In genomic region chr16:5195080-5195479, GRCm38 (mm10) we compare ENCODE assay signal across 8 mouse cellular contexts. TPM values are rescaled to one million over a fixed set of nuclear protein-coding genes. Genes with fewer than 3 reads are reported as not detected.
DNase-seq lines count a peak whose midpoint lies in the region; ATAC-seq and TF ChIP-seq lines count a peak whose summit lies in the region.

No protein-coding gene starts in this region.

- peak; percentile 74 to 80 (median 79) for TF ChIP-seq CTCF in MEL (IDR thresholded peaks at IDR 0.05 in 2 of 3, conservative IDR thresholded peaks at IDR 0.05 in 1 of 3; ENCODE audit: control insufficient read depth in 1 of 3, insufficient read depth in 1 of 3, low read depth in 2 of 3, low read length in 3 of 3, poor library complexity in 1 of 3, severe bottlenecking in 1 of 3)
- peak; percentile 73 for TF ChIP-seq CTCF in midbrain, postnatal 0 days (IDR thresholded peaks at IDR 0.05)

- no peak overlapping the region for H3K4me2 ChIP-seq in kidney, embryonic 14.5 days (replicated peaks; ENCODE audit: low read depth, low read length)
- H3K4me2 ChIP-seq in midbrain, postnatal 0 days (ENCODE audit: low read depth, low read length, poor library complexity, severe bottlenecking), result no peak overlapping the region

- TF ChIP-seq POLR2A in MEL (IDR thresholded peaks at IDR 0.05; ENCODE audit: control insufficient read depth in 1 of 2, insufficient read depth in 1 of 2, low read depth in 1 of 2, low read length in 2 of 2, poor library complexity in 1 of 2), result no peak

- no peaks in the 10 kb centered on the region for H3K79me2 ChIP-seq in MEL (ENCODE audit: control insufficient read depth, insufficient read depth, low read length, poor library complexity)

- peak; percentile 56 for TF ChIP-seq RAD21 in MEL (IDR thresholded peaks at IDR 0.05; ENCODE audit: low read depth, low read length)

- H3K4me3 ChIP-seq in kidney, embryonic 14.5 days (ENCODE audit: low read length), result no peak overlapping the region
- H3K4me3 ChIP-seq in MEL (ENCODE audit: control insufficient read depth in 1 of 2, insufficient read depth in 1 of 2, low read depth in 2 of 2, low read length in 2 of 2), result no peak overlapping the region
- H3K4me3 ChIP-seq in midbrain, postnatal 0 days (ENCODE audit: low read depth, low read length), result no peak overlapping the region

- H3K4me1 ChIP-seq in kidney, embryonic 14.5 days (ENCODE audit: control insufficient read depth, insufficient read depth, low read length), result no peaks in the 10 kb centered on the region
- no peaks in the 10 kb centered on the region for H3K4me1 ChIP-seq in MEL (ENCODE audit: control insufficient read depth in 1 of 2, insufficient read depth in 2 of 2, low read length in 2 of 2)
- H3K4me1 ChIP-seq in midbrain, postnatal 0 days (ENCODE audit: insufficient read depth, low read length), result no peaks in the 10 kb centered on the region

- no peaks in the 10 kb centered on the region for H3K27me3 ChIP-seq in kidney, embryonic 14.5 days (ENCODE audit: control insufficient read depth, insufficient read depth, low read length)
- H3K27me3 ChIP-seq in MEL (ENCODE audit: control insufficient read depth in 1 of 2, insufficient read depth in 2 of 2, low read length in 2 of 2), result no peaks in the 10 kb centered on the region
- H3K27me3 ChIP-seq in midbrain, postnatal 0 days (ENCODE audit: insufficient read depth, low read length), result no peaks in the 10 kb centered on the region

- H3K36me3 ChIP-seq in kidney, embryonic 14.5 days (ENCODE audit: control insufficient read depth, insufficient read depth, low read length), result peaks cover 7% of the 10 kb centered on the region; the same call in 1 of the 2 replicates
- H3K36me3 ChIP-seq in MEL (ENCODE audit: control insufficient read depth in 1 of 2, insufficient read depth in 2 of 2, low read length in 2 of 2), result no peaks in the 10 kb centered on the region
- peaks cover 15% of the 10 kb centered on the region for H3K36me3 ChIP-seq in midbrain, postnatal 0 days (ENCODE audit: insufficient read depth, low read length)

- WGBS in kidney, embryonic 14.5 days, result 33% methylated on average over 6 of the region's 6 CpGs
- 33% methylated on average over 6 of the region's 6 CpGs for WGBS in midbrain, postnatal 0 days

- DNase-seq in kidney, adult 18-20 months, result peak; percentile 54
- DNase-seq in MEL (ENCODE audit: low read depth, low spot score), result peak; percentile 80
- DNase-seq in c-Kit-negative CD71-positive TER-119-positive erythroid progenitor cells, embryonic 14.5 days (ENCODE audit: low read depth, low spot score), result peak; percentile 41
- peak; percentile 62 for DNase-seq in gastrocnemius, postnatal 10 days
- peak; percentile 28 to 62 for DNase-seq in layer of hippocampus, postnatal 25 days (ENCODE audit: extremely low spot score in 1 of 2, low spot score in 1 of 2)
- DNase-seq in midbrain, postnatal 0 days (ENCODE audit: low spot score), result peak; percentile 62
- peak; percentile 29 for DNase-seq in yolk sac, embryonic 10.5 days (ENCODE audit: low spot score)

- no peak overlapping the region for H3K27ac ChIP-seq in kidney, embryonic 14.5 days (ENCODE audit: low read depth, low read length)
- H3K27ac ChIP-seq in MEL (ENCODE audit: control insufficient read depth, low read depth, low read length), result no peak overlapping the region
- no peak overlapping the region for H3K27ac ChIP-seq in midbrain, postnatal 0 days (ENCODE audit: low read depth, low read length)

- no peak overlapping the region for H3K9ac ChIP-seq in kidney, embryonic 14.5 days (ENCODE audit: low read depth, low read length)
- H3K9ac ChIP-seq in MEL (ENCODE audit: control insufficient read depth, low read depth, low read length, poor library complexity, severe bottlenecking), result no peak overlapping the region
- no peak overlapping the region for H3K9ac ChIP-seq in midbrain, postnatal 0 days (replicated peaks; ENCODE audit: low read length, poor library complexity, severe bottlenecking)

- ATAC-seq in kidney, embryonic 14.5 days (ENCODE audit: low FRiP score, low TSS enrichment), result no peak
- ATAC-seq in midbrain, postnatal 0 days (ENCODE audit: low FRiP score), result no peak

- no peak for TF ChIP-seq EP300 in MEL (IDR thresholded peaks at IDR 0.05; ENCODE audit: low read depth in 1 of 2, low read length in 2 of 2)

- H3K9me3 ChIP-seq in kidney, embryonic 14.5 days (ENCODE audit: control insufficient read depth, low read length), result no peaks in the 10 kb centered on the region
- no peaks in the 10 kb centered on the region for H3K9me3 ChIP-seq in MEL (replicated peaks; ENCODE audit: insufficient read depth, low read length)
- no peaks in the 10 kb centered on the region for H3K9me3 ChIP-seq in midbrain, postnatal 0 days (ENCODE audit: low read length)

TF ChIP-seq in MEL, 35 proteins besides CTCF, POLR2A, EP300 and RAD21:
- TF ChIP-seq SMC3 (IDR thresholded peaks at IDR 0.05; ENCODE audit: low read depth, low read length), result peak; percentile 55
- TF ChIP-seq MYB (IDR thresholded peaks at IDR 0.05; ENCODE audit: low read depth, low read length), result no peak

RNA-seq across cellular contexts. Expression of gene Nagpa, which starts 8.7 kb away (rescaled TPM):
- polyA plus RNA-seq in kidney, embryonic 14.5 days (2014; fragmentation: Nextera tagmentation; extraction: Ambion mirVana), result 12.4 and 17.0 TPM in 2 replicates
- total RNA-seq in MEL (2012; rRNA removed), result 34.0 and 34.5 TPM in 2 replicates
- 10 to 100 TPM in 1 of 2 experiments, not detected in 1; 60.5 TPM for polyA plus RNA-seq in MEL (2012; ENCODE audit: insufficient read depth in 1 of 2, insufficient read length in 2 of 2, low read depth in 1 of 2, low replicate concordance in 2 of 2, missing spikeins in 1 of 2)
- total RNA-seq in gastrocnemius, postnatal 10 days (2021), result 1 to 10 TPM; 6.6 to 7.0 TPM
- total RNA-seq in layer of hippocampus, postnatal 25 days (2021), result 10 to 100 TPM in 1 of 2 experiments, 1 to 10 TPM in 1; 9.7 to 12.9 TPM
- 8.2 and 12.5 TPM in 2 replicates for total RNA-seq in midbrain, postnatal 0 days (2014; rRNA removed)
- 7.3 and 9.1 TPM in 2 replicates for polyA plus RNA-seq in midbrain, postnatal 0 days (2015; fragmentation: Nextera tagmentation; extraction: Ambion mirVana)

RNA-seq across cellular contexts. Expression of gene AU021092, which starts 27.0 kb away (rescaled TPM):
- polyA plus RNA-seq in kidney, embryonic 14.5 days (2014; fragmentation: Nextera tagmentation; extraction: Ambion mirVana), result 3.5 and 4.2 TPM in 2 replicates
- total RNA-seq in MEL (2012; rRNA removed), result not detected in 2 replicates
- polyA plus RNA-seq in MEL (2012; ENCODE audit: insufficient read depth in 1 of 2, insufficient read length in 2 of 2, low read depth in 1 of 2, low replicate concordance in 2 of 2, missing spikeins in 1 of 2), result not detected
- total RNA-seq in gastrocnemius, postnatal 10 days (2021), result 1 to 10 TPM; 6.1 to 6.2 TPM
- total RNA-seq in layer of hippocampus, postnatal 25 days (2021), result 1 to 10 TPM; 4.8 to 5.9 TPM
- total RNA-seq in midbrain, postnatal 0 days (2014; rRNA removed), result 22.4 and 23.4 TPM in 2 replicates
- 8.1 and 9.3 TPM in 2 replicates for polyA plus RNA-seq in midbrain, postnatal 0 days (2015; fragmentation: Nextera tagmentation; extraction: Ambion mirVana)

RNA-seq across cellular contexts. Expression of gene Alg1, which starts 38.3 kb away (rescaled TPM):
- 27.7 and 28.0 TPM in 2 replicates for polyA plus RNA-seq in kidney, embryonic 14.5 days (2014; fragmentation: Nextera tagmentation; extraction: Ambion mirVana)
- 38.2 and 46.4 TPM in 2 replicates for total RNA-seq in MEL (2012; rRNA removed)
- polyA plus RNA-seq in MEL (2012; ENCODE audit: insufficient read depth in 1 of 2, insufficient read length in 2 of 2, low read depth in 1 of 2, low replicate concordance in 2 of 2, missing spikeins in 1 of 2), result 10 to 100 TPM in 1 of 2 experiments, not detected in 1; 42.9 TPM
- total RNA-seq in gastrocnemius, postnatal 10 days (2021), result 10 to 100 TPM; 12.0 to 13.8 TPM
- total RNA-seq in layer of hippocampus, postnatal 25 days (2021), result 10 to 100 TPM; 27.1 to 31.7 TPM
- 39.0 and 46.7 TPM in 2 replicates for total RNA-seq in midbrain, postnatal 0 days (2014; rRNA removed)
- polyA plus RNA-seq in midbrain, postnatal 0 days (2015; fragmentation: Nextera tagmentation; extraction: Ambion mirVana), result 40.1 and 45.9 TPM in 2 replicates

RNA-seq across cellular contexts. Expression of gene Sec14l5, which starts 48.2 kb away (rescaled TPM):
- not detected in 2 replicates for polyA plus RNA-seq in kidney, embryonic 14.5 days (2014; fragmentation: Nextera tagmentation; extraction: Ambion mirVana)
- not detected in 2 replicates for total RNA-seq in MEL (2012; rRNA removed)
- polyA plus RNA-seq in MEL (2012; ENCODE audit: insufficient read depth in 1 of 2, insufficient read length in 2 of 2, low read depth in 1 of 2, low replicate concordance in 2 of 2, missing spikeins in 1 of 2), result under 1 TPM in 1 of 2 experiments, not detected in 1; 0.03 TPM
- total RNA-seq in gastrocnemius, postnatal 10 days (2021), result 10 to 100 TPM in 1 of 2 experiments, 1 to 10 TPM in 1; 8.8 to 13.3 TPM
- 1 to 10 TPM; 5.8 to 6.7 TPM for total RNA-seq in layer of hippocampus, postnatal 25 days (2021)
- total RNA-seq in midbrain, postnatal 0 days (2014; rRNA removed), result 0.76 and 1.6 TPM in 2 replicates
- 0.09 and 0.14 TPM in 2 replicates for polyA plus RNA-seq in midbrain, postnatal 0 days (2015; fragmentation: Nextera tagmentation; extraction: Ambion mirVana)

Comparison
In these comparisons a context has a peak if more than half of its experiments do, and no peak if none do; other contexts are left out.
1. DNase-seq: peak in every context shown above with its lines; median percentile 80 in MEL; 62 in gastrocnemius, postnatal 10 days; 62 in midbrain, postnatal 0 days; 54 in kidney, adult 18-20 months; 45 in layer of hippocampus, postnatal 25 days; 41 in c-Kit-negative CD71-positive TER-119-positive erythroid progenitor cells, embryonic 14.5 days; 29 in yolk sac, embryonic 10.5 days.